Mouse (Mus musculus) kidney, postnatal 4 days (tissue): ENCODE data around the gene Aatk.
A peak's percentile ranks its signal among the peaks of the same experiment; 100 is the strongest.

Source experiments
- DNase-seq, 2 experiments: peaks; one replicate each; pipeline ENCODE4 v3.0.0; 2021; ENCODE audit warnings: mixed read lengths in 2 of 2

Gene Aatk

GRCm38 (mm10) chr11:119986751-119987425 lies 60.1 kb downstream of the Aatk start:
- no peak for DNase-seq

- DNase-seq: no peak
These were observed 63.8 kb downstream of the Aatk start for GRCm38 (mm10) chr11:119983151-119983550.

GRCm38 (mm10) chr11:119982236-119982635 lies 64.7 kb downstream of the Aatk start:
- DNase-seq: no peak

GRCm38 (mm10) chr11:119981769-119982168 lies 65.2 kb downstream of the Aatk start:
- no peak for DNase-seq

- peak in 1 of 2 experiments; percentile 61 for DNase-seq
These were observed 67.2 kb downstream of the Aatk start for GRCm38 (mm10) chr11:119979596-119980385.

GRCm38 (mm10) chr11:119978701-119979100 lies 68.3 kb downstream of the Aatk start:
- peak in 1 of 2 experiments; percentile 36 for DNase-seq

GRCm38 (mm10) chr11:119975739-119976501 lies 71.0 kb downstream of the Aatk start:
- no peak for DNase-seq

GRCm38 (mm10) chr11:119973789-119974188 lies 73.2 kb downstream of the Aatk start:
- DNase-seq: no peak

- DNase-seq: no peak
These were observed 76.7 kb downstream of the Aatk start for GRCm38 (mm10) chr11:119970021-119970851.

GRCm38 (mm10) chr11:119967892-119968291 lies 79.1 kb downstream of the Aatk start:
- no peak for DNase-seq

GRCm38 (mm10) chr11:119967401-119967800 lies 79.6 kb downstream of the Aatk start:
- no peak for DNase-seq

GRCm38 (mm10) chr11:119966294-119966693 lies 80.7 kb downstream of the Aatk start:
- no peak for DNase-seq

GRCm38 (mm10) chr11:119965053-119965452 lies 81.9 kb downstream of the Aatk start:
- peak in 1 of 2 experiments; percentile 35 for DNase-seq

- DNase-seq: no peak
These were observed 85.5 kb downstream of the Aatk start for GRCm38 (mm10) chr11:119961511-119961910.

GRCm38 (mm10) chr11:119960671-119961070 lies 86.3 kb downstream of the Aatk start:
- no peak for DNase-seq

- no peak for DNase-seq
These were observed 87.3 kb downstream of the Aatk start for GRCm38 (mm10) chr11:119959714-119960113.

GRCm38 (mm10) chr11:119958856-119959255 lies 88.1 kb downstream of the Aatk start:
- peak in 1 of 2 experiments; percentile 32 for DNase-seq
